Comparison of ENCODE assay signal across 8 mouse cellular contexts in genomic region chr5:149015335-149016201, GRCm38 (mm10). TPM values are rescaled to one million over a fixed set of nuclear protein-coding genes. Genes with fewer than 3 reads are reported as not detected.
DNase-seq lines count a peak whose midpoint lies in the region; ATAC-seq and TF ChIP-seq lines count a peak whose summit lies in the region.

No protein-coding gene starts in this region.

- H3K4me3 ChIP-seq in lung, adult 2 months (replicated peaks; ENCODE audit: extremely low read depth, low read depth, low read length): peak overlapping the region; percentile 48
- H3K4me3 ChIP-seq in heart, embryonic 11.5 days (ENCODE audit: low read depth, low read length): peak overlapping the region; percentile 53
- peak overlapping the region; percentile 45 for H3K4me3 ChIP-seq in midbrain, embryonic 16.5 days (ENCODE audit: low read depth, low read length)

- ATAC-seq in heart, embryonic 11.5 days (replicated peaks; ENCODE audit: insufficient number of reproducible peaks, low FRiP score, low TSS enrichment): peak; percentile 53
- peak; percentile 77 for ATAC-seq in midbrain, embryonic 16.5 days

- 5% methylated on average over 32 of the region's 37 CpGs for WGBS in lung, adult 2 months
- under 1% methylated on average over 36 of the region's 37 CpGs for WGBS in heart, embryonic 11.5 days (ENCODE audit: insufficient replicate concordance)
- 2% methylated on average over 32 of the region's 37 CpGs for WGBS in midbrain, embryonic 16.5 days

- no peak for DNase-seq in lung, adult 2 months
- no peak for DNase-seq in lung, postnatal 10 days
- peak; percentile 57 for DNase-seq in brain, adult 2 months (ENCODE audit: low read depth, low spot score)
- peak; percentile 53 to 63 for DNase-seq in kidney, postnatal 4 days
- no peak for DNase-seq in ovary, postnatal 36 days (ENCODE audit: low spot score)
- DNase-seq in layer of hippocampus, postnatal 36 days: no peak

- peak; percentile 34; the same call in 1 of the 2 replicates for TF ChIP-seq POLR2A in lung, adult 2 months (IDR thresholded peaks at IDR 0.05; ENCODE audit: borderline replicate concordance, extremely low read depth, low read depth, low read length)

- H3K9me3 ChIP-seq in heart, embryonic 11.5 days (replicated peaks; ENCODE audit: control insufficient read depth, low read length): 0 out of 2 replicates have a peak, but pooled peaks cover 2% of the 10 kb centered on the region
- H3K9me3 ChIP-seq in midbrain, embryonic 16.5 days (replicated peaks; ENCODE audit: control insufficient read depth, low read length, poor library complexity, severe bottlenecking): no peaks in the 10 kb centered on the region; the same call in 1 of the 2 replicates

- no peaks in the 10 kb centered on the region for H3K27me3 ChIP-seq in heart, embryonic 11.5 days (ENCODE audit: control insufficient read depth, insufficient read depth, low read length)
- H3K27me3 ChIP-seq in midbrain, embryonic 16.5 days (ENCODE audit: control insufficient read depth, insufficient read depth, low read depth, low read length): no peaks in the 10 kb centered on the region

- no peak for TF ChIP-seq CTCF in lung, adult 2 months (IDR thresholded peaks at IDR 0.05; ENCODE audit: insufficient read depth, low read length)

- peak overlapping the region; percentile 77 for H3K9ac ChIP-seq in heart, embryonic 11.5 days (ENCODE audit: low read depth, low read length)
- H3K9ac ChIP-seq in midbrain, embryonic 16.5 days (ENCODE audit: low read depth, low read length): peak overlapping the region; percentile 65

- peaks cover 5% of the 10 kb centered on the region for H3K4me1 ChIP-seq in lung, adult 2 months (ENCODE audit: control insufficient read depth, insufficient read depth, low read length)
- peaks cover 9% of the 10 kb centered on the region; the same call in 1 of the 2 replicates for H3K4me1 ChIP-seq in heart, embryonic 11.5 days (ENCODE audit: control insufficient read depth, insufficient read depth, low read length)
- peaks cover 7% of the 10 kb centered on the region; the same call in 1 of the 2 replicates for H3K4me1 ChIP-seq in midbrain, embryonic 16.5 days (ENCODE audit: control insufficient read depth, insufficient read depth, low read length)

- no peaks in the 10 kb centered on the region for H3K36me3 ChIP-seq in heart, embryonic 11.5 days (ENCODE audit: control insufficient read depth, insufficient read depth, low read length)
- no peaks in the 10 kb centered on the region for H3K36me3 ChIP-seq in midbrain, embryonic 16.5 days (ENCODE audit: control insufficient read depth, insufficient read depth, low read length)

- peak overlapping the region; percentile 81 for H3K4me2 ChIP-seq in heart, embryonic 11.5 days
- peak overlapping the region; percentile 86 for H3K4me2 ChIP-seq in midbrain, embryonic 16.5 days (ENCODE audit: low read length)

- H3K27ac ChIP-seq in heart, embryonic 11.5 days (ENCODE audit: low read depth, low read length): no peak overlapping the region
- H3K27ac ChIP-seq in midbrain, embryonic 16.5 days (ENCODE audit: low read length): no peak overlapping the region

RNA-seq across cellular contexts. Expression of gene Gm42791, which starts 20.6 kb away (rescaled TPM):
- not detected in 2 replicates for polyA plus RNA-seq in lung, adult 2 months (2012; rRNA removed)
- 2.5 TPM in 1 of 2 replicates, not detected in the other for polyA plus RNA-seq in heart, embryonic 11.5 days (2014; fragmentation: Nextera tagmentation; extraction: Ambion mirVana)
- polyA plus RNA-seq in midbrain, embryonic 16.5 days (2015; fragmentation: Nextera tagmentation; extraction: Ambion mirVana): 5.7 and 6.7 TPM in 2 replicates
- total RNA-seq in layer of hippocampus, postnatal 36 days (2021): 10 to 100 TPM; 24.3 to 31.6 TPM

Comparison
In these comparisons a context has a peak if more than half of its experiments do, and no peak if none do; other contexts are left out.
1. DNase-seq: peak in brain, adult 2 months (single experiment) and kidney, postnatal 4 days (2 of 2); none in lung, adult 2 months (single experiment), lung, postnatal 10 days (single experiment), ovary, postnatal 36 days (single experiment) and layer of hippocampus, postnatal 36 days (0 of 2).
2. Peak in every context shown above with its lines, with median percentiles within 50 percentile points of each other: H3K4me3 ChIP-seq.